Mouse (Mus musculus): Measurements from ENCODE around the gene Bcap31. TPM values are rescaled to one million over a fixed set of nuclear protein-coding genes. Genes with fewer than 3 reads are reported as not detected.

The Bcap31 gene
- total and polyA plus RNA-seq, 3 experiments, result 119 to 239 (median 176) TPM

- H3K4me2 ChIP-seq (ENCODE audit: insufficient read depth, low read depth, poor library complexity, severe bottlenecking), result no peak overlapping the region
- dilution Hi-C loops (cut with MboI; ENCODE audit: extremely low pct_ligation_motif_present, extremely low pct_unique_long_range_greater_than_20kb, low sequenced_read_pairs), result no loop called here
- H3K27me3 ChIP-seq (replicated peaks), result no peaks in the 10 kb centered on the region
- H3K79me2 ChIP-seq (replicated peaks; ENCODE audit: control insufficient read depth, extremely low read depth, insufficient read depth, poor library complexity, severe bottlenecking), result no peaks in the 10 kb centered on the region
- no peaks in the 10 kb centered on the region for H3K9me3 ChIP-seq (replicated peaks; ENCODE audit: low read length)
- no peaks in the 10 kb centered on the region for H3K36me3 ChIP-seq (replicated peaks in 1 of 2; ENCODE audit: control insufficient read depth in 1 of 2, insufficient read depth in 1 of 2, low read length in 1 of 2)
- no peaks in the 10 kb centered on the region for H3K4me1 ChIP-seq (ENCODE audit: control insufficient read depth in 1 of 2, insufficient read depth in 2 of 2)
- H3K27ac ChIP-seq (ENCODE audit: insufficient read depth, low read depth), result no peak overlapping the region
- no peak for DNase-seq (ENCODE audit: extremely low read depth)
- in situ Hi-C loops (cut with MboI; ENCODE audit: low pct_ligation_motif_present, low pct_unique_long_range_greater_than_20kb, low sequenced_read_pairs), result no loop called here
- no peak overlapping the region for H3K4me3 ChIP-seq (replicated peaks in 1 of 3; ENCODE audit: low read depth in 2 of 3, low read length in 2 of 3, poor library complexity in 1 of 3)
- TF ChIP-seq BHLHE40 (IDR thresholded peaks at IDR 0.05; ENCODE audit: low read depth, low read length) (no peak), ZMIZ1 (IDR thresholded peaks at IDR 0.05; ENCODE audit: low read depth, low read length) (no peak), PAX5 (IDR thresholded peaks at IDR 0.05; ENCODE audit: low read length) (no peak), MXI1 (IDR thresholded peaks at IDR 0.05; ENCODE audit: low read depth, low read length) (no peak), JUN (IDR thresholded peaks at IDR 0.05; ENCODE audit: insufficient read depth, low read depth, low read length) (no peak), KAT2A (IDR thresholded peaks at IDR 0.05; ENCODE audit: insufficient replicate concordance, low read length) (no peak), MAFK (IDR thresholded peaks at IDR 0.05; ENCODE audit: insufficient replicate concordance, low read length) (no peak)
- no peak overlapping the region for H3K9ac ChIP-seq (ENCODE audit: insufficient read depth, low read depth)
Observed at GRCm38 (mm10) chrX:73645121-73645520, 70.9 kb downstream of the Bcap31 start.

- H3K27me3 ChIP-seq (replicated peaks), result no peaks in the 10 kb centered on the region
- TF ChIP-seq MYC (IDR thresholded peaks at IDR 0.05; ENCODE audit: low read depth, low read length) (no peak), EP300 (IDR thresholded peaks at IDR 0.05; ENCODE audit: low read length) (no peak), SMC3 (IDR thresholded peaks at IDR 0.05; ENCODE audit: low read depth, low read length) (no peak), RAD21 (IDR thresholded peaks at IDR 0.05; ENCODE audit: low read depth, low read length) (no peak), CTCF (conservative IDR thresholded peaks at IDR 0.05 in 1 of 2, IDR thresholded peaks at IDR 0.05 in 1 of 2; ENCODE audit: low read depth in 2 of 2, low read length in 2 of 2) (no peak)
- H3K9ac ChIP-seq (ENCODE audit: insufficient read depth, low read depth), result no peak overlapping the region
- in situ Hi-C loops (cut with MboI; ENCODE audit: low pct_ligation_motif_present, low pct_unique_long_range_greater_than_20kb, low sequenced_read_pairs), result no loop called here
- H3K4me1 ChIP-seq (ENCODE audit: control insufficient read depth in 1 of 2, insufficient read depth in 2 of 2), result peaks cover 5 to 9% of the 10 kb centered on the region in 2 experiments; a peak in 3 of 4 replicates
- H3K79me2 ChIP-seq (replicated peaks; ENCODE audit: control insufficient read depth, extremely low read depth, insufficient read depth, poor library complexity, severe bottlenecking), result no peaks in the 10 kb centered on the region
- dilution Hi-C loops (cut with MboI; ENCODE audit: extremely low pct_ligation_motif_present, extremely low pct_unique_long_range_greater_than_20kb, low sequenced_read_pairs), result no loop called here
- H3K27ac ChIP-seq (ENCODE audit: insufficient read depth, low read depth), result no peak overlapping the region
- no peaks in the 10 kb centered on the region for H3K9me3 ChIP-seq (replicated peaks; ENCODE audit: low read length)
- no peak overlapping the region for H3K4me3 ChIP-seq (replicated peaks in 1 of 3; ENCODE audit: low read depth in 2 of 3, low read length in 2 of 3, poor library complexity in 1 of 3)
- H3K36me3 ChIP-seq (replicated peaks in 1 of 2; ENCODE audit: control insufficient read depth in 1 of 2, insufficient read depth in 1 of 2, low read length in 1 of 2), result no peaks in the 10 kb centered on the region
- H3K4me2 ChIP-seq (ENCODE audit: insufficient read depth, low read depth, poor library complexity, severe bottlenecking), result no peak overlapping the region
- DNase-seq (ENCODE audit: extremely low read depth), result no peak
Observed at GRCm38 (mm10) chrX:73639901-73640469, 76.0 kb downstream of the Bcap31 start.

- Histone ChIP-seq H3K9me3 (replicated peaks; ENCODE audit: low read length) (no peaks in the 10 kb centered on the region), H3K4me1 (ENCODE audit: control insufficient read depth in 1 of 2, insufficient read depth in 2 of 2) (peaks cover 5 to 9% of the 10 kb centered on the region in 2 experiments; a peak in 3 of 4 replicates), H3K27me3 (replicated peaks) (no peaks in the 10 kb centered on the region), H3K4me2 (ENCODE audit: insufficient read depth, low read depth, poor library complexity, severe bottlenecking) (no peak within 1 kb of the TSS), H3K4me3 (replicated peaks in 1 of 3; ENCODE audit: low read depth in 2 of 3, low read length in 2 of 3, poor library complexity in 1 of 3) (no peak within 1 kb of the TSS), H3K79me2 (replicated peaks; ENCODE audit: control insufficient read depth, extremely low read depth, insufficient read depth, poor library complexity, severe bottlenecking) (no peaks in the 10 kb centered on the region), H3K27ac (ENCODE audit: insufficient read depth, low read depth) (no peak within 1 kb of the TSS), H3K9ac (ENCODE audit: insufficient read depth, low read depth) (no peak within 1 kb of the TSS), H3K36me3 (replicated peaks in 1 of 2; ENCODE audit: control insufficient read depth in 1 of 2, insufficient read depth in 1 of 2, low read length in 1 of 2) (no peaks in the 10 kb centered on the region)
- in situ Hi-C loops (cut with MboI; ENCODE audit: low pct_ligation_motif_present, low pct_unique_long_range_greater_than_20kb, low sequenced_read_pairs), result no loop called here
- no peak for DNase-seq (ENCODE audit: extremely low read depth)
- no peak for TF ChIP-seq TBP (conservative IDR thresholded peaks at IDR 0.05; ENCODE audit: low read depth, low read length)
- no peak for TF ChIP-seq MEF2A (IDR thresholded peaks at IDR 0.05; ENCODE audit: borderline replicate concordance, low read depth, low read length)
- TF ChIP-seq PAX5 (IDR thresholded peaks at IDR 0.05; ENCODE audit: low read length), result no peak
- dilution Hi-C loops (cut with MboI; ENCODE audit: extremely low pct_ligation_motif_present, extremely low pct_unique_long_range_greater_than_20kb, low sequenced_read_pairs), result no loop called here
Observed at GRCm38 (mm10) chrX:73639255-73639675, 76.7 kb downstream of the Bcap31 start, which contains the start of gene Dusp9. Gene Dusp9, plus strand, starts transcription at chrX:73639419.
